Mouse (Mus musculus) limb, embryonic 12.5 days (tissue): ENCODE measurements around the gene Atp8b3. TPM values are rescaled to one million over a fixed set of nuclear protein-coding genes. Genes with fewer than 3 reads are reported as not detected.

Source experiments
- ATAC-seq: fragments of 200-750 bp; cut with Nextera tagmentation; 2 replicates; pipeline ENCODE4 v1.8.0; 2017; ENCODE audit warnings: low read depth, moderate TSS enrichment; ENCODE audit not compliant: insufficient number of reproducible peaks, insufficient read depth, low FRiP score, low TSS enrichment
- H3K27ac ChIP-seq: fragments of 300-500 bp; sonication (generic); 2 replicates; pipeline ENCODE4 v1.5.1; 2016; ENCODE audit warnings: mild to moderate bottlenecking, moderate library complexity
- H3K27me3 ChIP-seq: fragments of 300-500 bp; sonication (generic); 2 replicates; pipeline ENCODE4 v1.6.1; 2016; ENCODE audit warnings: mild to moderate bottlenecking, moderate library complexity
- H3K36me3 ChIP-seq: fragments of 300-500 bp; sonication (generic); 2 replicates; pipeline ENCODE4 v1.6.1; 2016; ENCODE audit warnings: mild to moderate bottlenecking, moderate library complexity
- H3K4me1 ChIP-seq: fragments of 300-500 bp; sonication (generic); replicated peaks from 2 replicates; pipeline ENCODE4 v1.6.1; 2016
- H3K4me2 ChIP-seq: fragments of 300-500 bp; sonication (generic); 2 replicates; pipeline ENCODE4 v1.6.1; 2016; ENCODE audit warnings: mild to moderate bottlenecking, moderate library complexity
- H3K4me3 ChIP-seq: fragments of 300-500 bp; sonication (generic); replicated peaks from 2 replicates; pipeline ENCODE4 v1.5.1; 2016; ENCODE audit warnings: mild to moderate bottlenecking
- H3K9ac ChIP-seq: fragments of 300-500 bp; sonication (generic); replicated peaks from 2 replicates; pipeline ENCODE4 v1.6.1; 2016; ENCODE audit warnings: mild to moderate bottlenecking, moderate library complexity
- H3K9me3 ChIP-seq: fragments of 300-500 bp; sonication (generic); 2 replicates; pipeline ENCODE4 v1.6.1; 2016; ENCODE audit warnings: mild to moderate bottlenecking, moderate library complexity
- WGBS: fragments of 180-500 bp; shearing (Covaris S2); methylation state at CpG from one replicate; pipeline ENCODE4 v1.1.7; 2016; 5-methylcytosine and 5-hydroxymethylcytosine counted together
- polyA plus RNA-seq: library from polyadenylated mRNA; unstranded; fragments of >200 nt; fragmentation: Nextera tagmentation; extraction: Ambion mirVana; gene quantifications from 2 replicates; pipeline ENCODE4 v1.2.1, GENCODE M21; 2016

Atp8b3 gene
- polyA plus RNA-seq, 1 experiment from 2014 or later: 0.50 TPM

DNA sequence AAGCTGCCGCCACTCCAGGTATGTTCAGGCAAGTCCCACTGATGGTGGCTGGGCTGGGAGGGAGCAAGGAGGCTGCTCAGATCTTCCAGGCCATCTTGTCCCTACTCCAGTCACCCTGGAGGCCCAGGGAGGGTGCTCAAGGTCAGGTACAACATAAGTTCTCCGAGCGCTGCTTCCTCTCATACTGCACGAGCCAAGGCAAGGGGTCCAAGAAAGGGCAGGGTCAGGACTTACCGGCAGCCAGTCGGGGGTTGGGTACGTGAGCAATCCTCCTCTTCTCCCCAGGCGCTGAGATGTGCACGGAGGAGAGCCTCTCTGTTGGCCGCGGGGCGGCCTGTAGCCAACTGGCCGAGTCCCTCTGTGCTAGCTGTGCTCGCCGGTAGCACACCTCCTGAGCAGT lies 8.6 kb upstream of the Atp8b3 start:
- H3K36me3 ChIP-seq: peaks cover 84% of the 10 kb centered on the region
- no peaks in the 10 kb centered on the region for H3K9me3 ChIP-seq
- no peak overlapping the region for H3K27ac ChIP-seq
- no peaks in the 10 kb centered on the region for H3K4me1 ChIP-seq
- H3K4me3 ChIP-seq: no peak overlapping the region
- H3K4me2 ChIP-seq: no peak overlapping the region
- no peak for ATAC-seq
- WGBS: 91% methylated on average over 15 of the region's 15 CpGs
- no peak overlapping the region for H3K9ac ChIP-seq
- no peaks in the 10 kb centered on the region for H3K27me3 ChIP-seq

DNA sequence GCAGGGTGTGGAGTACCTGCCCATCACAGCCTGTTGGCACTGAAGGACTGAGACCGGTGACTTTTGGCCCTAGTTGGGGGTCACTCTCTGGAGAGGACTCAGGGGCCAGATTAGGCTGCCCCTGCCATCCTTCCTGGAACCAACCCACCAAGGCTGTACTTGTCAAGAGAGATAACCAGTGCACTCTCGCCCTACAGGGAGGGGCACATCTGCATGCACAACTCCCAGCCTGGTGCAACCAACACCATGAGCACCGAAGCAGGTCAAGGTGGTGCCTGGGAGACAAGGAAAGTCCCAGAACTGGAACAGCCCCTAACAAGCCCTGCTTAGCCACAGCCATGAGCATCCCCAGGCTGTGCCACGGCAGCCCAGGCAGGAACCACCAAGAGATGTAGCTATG lies 8.0 kb upstream of the Atp8b3 start:
- Histone ChIP-seq H3K4me2 (no peak overlapping the region), H3K4me1 (no peaks in the 10 kb centered on the region), H3K9ac (no peak overlapping the region), H3K27me3 (no peaks in the 10 kb centered on the region), H3K36me3 (peaks cover 90% of the 10 kb centered on the region), H3K27ac (no peak overlapping the region), H3K9me3 (no peaks in the 10 kb centered on the region), H3K4me3 (no peak overlapping the region)
- WGBS: 95% methylated on average over 4 of the region's 4 CpGs
- ATAC-seq: no peak

DNA sequence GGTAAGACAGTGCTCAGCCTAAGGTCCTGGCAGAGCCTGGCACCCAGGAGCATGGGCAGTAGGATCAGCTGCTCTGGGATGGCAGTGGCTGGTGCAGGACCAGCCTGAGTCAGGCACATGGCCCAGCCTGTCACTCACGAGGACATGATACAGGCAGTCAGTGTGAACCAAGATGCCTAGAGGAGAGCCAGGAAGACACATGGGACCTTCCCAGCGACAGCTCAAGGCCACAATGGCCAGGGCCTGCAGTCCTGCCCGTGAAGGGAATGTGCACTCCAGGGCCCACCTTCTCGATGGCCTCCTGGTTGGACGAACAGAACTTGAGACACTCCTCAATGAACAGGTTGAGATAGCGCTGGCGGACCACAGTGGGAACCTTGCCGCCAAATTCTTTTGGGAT lies 6.7 kb upstream of the Atp8b3 start:
- H3K9ac ChIP-seq: no peak overlapping the region
- WGBS: 95% methylated on average over 8 of the region's 8 CpGs
- no peak overlapping the region for H3K4me3 ChIP-seq
- no peak overlapping the region for H3K4me2 ChIP-seq
- no peaks in the 10 kb centered on the region for H3K27me3 ChIP-seq
- H3K36me3 ChIP-seq: peaks cover 96% of the 10 kb centered on the region
- no peaks in the 10 kb centered on the region for H3K4me1 ChIP-seq
- H3K27ac ChIP-seq: no peak overlapping the region
- no peak for ATAC-seq
- H3K9me3 ChIP-seq: no peaks in the 10 kb centered on the region

DNA sequence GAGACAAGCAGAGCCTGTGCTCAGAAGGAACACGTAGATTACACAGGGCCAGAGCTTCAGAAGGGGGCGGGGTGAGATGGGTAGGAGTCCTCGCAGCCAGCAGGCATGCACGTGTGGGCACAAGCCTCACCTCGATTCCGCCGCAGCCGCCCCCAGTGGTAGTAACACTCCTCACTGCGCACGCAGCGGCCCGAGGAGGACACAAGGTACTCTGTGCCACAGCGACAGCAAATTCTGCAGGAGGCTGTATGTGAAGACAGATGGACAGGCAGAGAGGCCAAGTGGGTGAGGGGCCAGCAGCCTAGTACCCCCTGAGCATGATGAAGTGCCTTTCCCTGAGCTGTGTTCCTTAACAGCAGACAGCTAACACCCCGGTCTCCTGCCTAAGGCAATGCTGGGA lies 4.9 kb upstream of the Atp8b3 start:
- peaks cover 2% of the 10 kb centered on the region; the same call in 1 of the 2 replicates for H3K4me1 ChIP-seq
- H3K4me2 ChIP-seq: no peak overlapping the region
- peaks cover 5% of the 10 kb centered on the region for H3K27me3 ChIP-seq
- no peak overlapping the region for H3K9ac ChIP-seq
- WGBS: 90% methylated on average over 14 of the region's 14 CpGs
- peaks cover 79% of the 10 kb centered on the region for H3K36me3 ChIP-seq
- H3K27ac ChIP-seq: no peak overlapping the region
- H3K9me3 ChIP-seq: no peaks in the 10 kb centered on the region
- ATAC-seq: no peak
- no peak overlapping the region for H3K4me3 ChIP-seq

DNA sequence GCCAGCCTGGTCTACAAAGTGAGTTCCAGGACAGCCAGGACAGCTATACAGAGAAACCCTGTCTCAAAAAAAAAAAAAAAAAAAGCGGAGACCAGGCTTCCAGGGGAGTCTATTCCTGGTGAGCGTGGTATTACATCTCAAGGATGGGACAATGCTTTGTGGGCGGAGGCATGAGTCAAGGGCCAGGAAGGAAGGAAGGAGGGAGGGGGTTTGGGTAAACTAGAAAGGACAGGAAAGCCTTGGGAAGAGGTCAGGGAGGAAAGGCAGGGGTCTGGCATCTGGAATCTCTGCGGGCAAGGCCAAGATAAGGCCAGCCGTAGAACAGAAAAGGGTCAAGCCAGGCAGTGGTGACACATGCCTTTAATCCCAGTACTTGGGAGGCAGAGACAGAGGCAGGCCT lies 569 bp upstream of the Atp8b3 start:
- Histone ChIP-seq H3K27me3 (peaks cover 47% of the 10 kb centered on the region), H3K36me3 (peaks cover 35% of the 10 kb centered on the region), H3K4me3 (no peak overlapping the region), H3K9ac (no peak overlapping the region), H3K4me2 (no peak overlapping the region), H3K27ac (no peak overlapping the region), H3K9me3 (no peaks in the 10 kb centered on the region), H3K4me1 (peaks cover 10% of the 10 kb centered on the region; the same call in 1 of the 2 replicates)
- WGBS: 49% methylated on average over 5 of the region's 5 CpGs
- no peak for ATAC-seq

DNA sequence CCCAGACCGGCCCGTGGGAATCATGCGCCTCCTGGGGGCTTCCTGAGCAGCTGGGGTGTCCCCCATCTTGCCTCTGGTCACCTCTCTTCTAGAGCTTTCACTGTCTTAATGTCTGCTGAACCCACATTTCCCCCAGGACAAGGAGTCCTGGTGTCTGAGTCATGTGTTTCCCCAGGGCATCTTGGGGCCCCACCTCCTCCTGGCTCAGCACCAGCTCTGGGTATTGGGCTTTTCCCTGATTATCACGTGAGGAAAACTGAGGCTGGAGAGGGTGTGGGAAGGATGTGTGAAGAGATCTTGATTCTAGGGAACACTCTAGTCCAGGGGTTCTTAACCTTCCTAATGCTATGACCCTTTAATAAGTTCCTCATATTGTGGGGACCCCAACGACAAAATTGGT lies 744 bp downstream of the Atp8b3 start:
- Histone ChIP-seq H3K27ac (no peak overlapping the region), H3K4me1 (peaks cover 10% of the 10 kb centered on the region; the same call in 1 of the 2 replicates), H3K36me3 (peaks cover 22% of the 10 kb centered on the region), H3K4me3 (no peak overlapping the region), H3K27me3 (peaks cover 56% of the 10 kb centered on the region), H3K9ac (no peak overlapping the region), H3K4me2 (no peak overlapping the region), H3K9me3 (no peaks in the 10 kb centered on the region)
- 49% methylated on average over 5 of the region's 5 CpGs for WGBS
- no peak for ATAC-seq

DNA sequence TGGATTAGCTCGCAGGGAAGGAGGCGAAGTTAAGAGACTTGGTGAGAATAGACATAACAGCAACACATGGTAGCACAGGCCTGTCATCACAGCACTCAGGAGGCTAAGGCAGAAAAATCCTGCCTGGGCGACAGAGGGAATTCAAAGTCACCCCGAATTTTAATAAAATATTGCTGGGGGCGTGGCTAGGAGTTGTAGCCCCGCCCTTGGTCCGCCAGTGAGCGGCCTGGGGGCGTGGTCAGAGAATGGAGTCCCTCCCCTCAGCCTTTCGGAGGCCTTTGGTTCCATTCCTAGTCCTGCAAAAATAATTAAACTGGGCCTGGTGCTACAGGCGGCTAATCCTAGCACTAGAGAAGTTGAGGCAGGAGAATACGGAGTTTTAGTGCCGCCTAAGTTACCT lies 3.2 kb downstream of the Atp8b3 start:
- Histone ChIP-seq H3K27me3 (peaks cover 56% of the 10 kb centered on the region), H3K4me3 (no peak overlapping the region), H3K4me1 (peaks cover 10% of the 10 kb centered on the region; the same call in 1 of the 2 replicates), H3K9ac (no peak overlapping the region), H3K27ac (no peak overlapping the region), H3K4me2 (0 out of 2 replicates have a peak overlapping the region, but pooled peaks have one; percentile 7), H3K9me3 (no peaks in the 10 kb centered on the region), H3K36me3 (no peaks in the 10 kb centered on the region)
- 7% methylated on average over 13 of the region's 13 CpGs for whole genome bisulfite sequencing
- no peak for ATAC-seq

DNA sequence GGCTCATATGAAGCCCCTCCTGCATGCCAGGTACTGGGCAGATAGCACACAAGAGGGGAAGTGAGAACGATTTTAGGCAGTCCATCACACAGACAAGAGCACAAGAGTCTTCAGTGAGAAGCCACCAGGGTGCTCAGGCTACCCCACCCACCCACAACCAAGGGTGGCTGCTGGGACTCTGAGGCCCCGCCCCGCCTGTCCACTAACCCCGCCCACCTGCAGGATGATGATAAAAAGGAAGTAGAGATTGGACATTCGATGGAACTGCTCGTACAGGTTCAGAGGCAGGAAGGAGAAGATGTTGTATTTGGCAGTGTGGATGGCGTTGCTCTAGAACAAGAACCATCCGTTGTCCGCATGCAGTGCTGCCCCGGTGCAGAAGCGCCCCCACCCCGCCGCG lies 3.9 kb downstream of the Atp8b3 start:
- no peak overlapping the region for H3K9ac ChIP-seq
- H3K27me3 ChIP-seq: peaks cover 56% of the 10 kb centered on the region
- H3K9me3 ChIP-seq: no peaks in the 10 kb centered on the region
- no peak overlapping the region for H3K27ac ChIP-seq
- no peaks in the 10 kb centered on the region for H3K36me3 ChIP-seq
- ATAC-seq: no peak
- 0 out of 2 replicates have a peak overlapping the region, but pooled peaks have one; percentile 7 for H3K4me2 ChIP-seq
- no peak overlapping the region for H3K4me3 ChIP-seq
- H3K4me1 ChIP-seq: peaks cover 10% of the 10 kb centered on the region; the same call in 1 of the 2 replicates
- WGBS: 11% methylated on average over 14 of the region's 14 CpGs

DNA sequence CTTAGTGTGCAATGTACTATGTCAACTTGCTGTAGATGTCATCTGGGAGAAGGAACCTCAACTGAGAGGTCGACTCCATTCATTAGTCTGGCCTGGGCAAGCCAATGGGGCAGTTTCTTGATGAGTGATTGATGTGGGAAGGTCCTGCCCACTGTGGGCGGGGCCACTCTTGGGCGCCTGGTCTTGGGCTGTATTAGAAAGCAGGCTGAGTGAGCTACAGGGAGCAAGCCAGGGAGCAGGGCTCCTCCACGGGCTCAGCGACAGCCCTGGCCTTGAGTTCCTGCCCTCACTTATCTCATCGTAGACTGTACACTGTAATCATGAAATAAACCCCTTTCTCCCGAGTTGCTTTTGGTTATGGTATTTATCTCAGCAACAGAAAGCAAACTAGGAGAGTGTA lies 5.2 kb downstream of the Atp8b3 start:
- no peak for ATAC-seq
- peaks cover 55% of the 10 kb centered on the region for H3K27me3 ChIP-seq
- 16% methylated on average over 7 of the region's 7 CpGs for WGBS

DNA sequence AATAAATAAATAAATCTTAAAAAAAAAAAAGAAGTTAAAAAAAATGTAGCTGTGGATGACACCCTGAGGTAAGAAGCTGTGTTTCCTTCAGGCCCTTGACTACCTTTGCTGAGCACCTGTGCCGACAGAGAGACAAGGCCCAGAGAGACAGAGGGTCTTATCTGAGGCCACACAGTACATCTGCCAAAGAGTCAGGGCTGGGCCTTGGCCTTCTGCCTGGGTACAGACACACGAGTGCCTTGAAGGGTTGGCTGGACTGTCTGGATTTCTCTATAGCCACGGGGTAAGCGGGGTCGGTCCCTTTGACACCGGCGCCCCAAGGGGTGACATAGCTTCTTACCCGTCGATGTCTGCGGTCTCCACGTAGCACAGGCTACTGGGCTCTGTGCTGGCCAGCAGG lies 6.1 kb downstream of the Atp8b3 start:
- 90% methylated on average over 11 of the region's 11 CpGs for WGBS
- H3K36me3 ChIP-seq: no peaks in the 10 kb centered on the region
- H3K9ac ChIP-seq: no peak overlapping the region
- no peak for ATAC-seq
- peaks cover 4% of the 10 kb centered on the region; the same call in 1 of the 2 replicates for H3K4me1 ChIP-seq
- no peak overlapping the region for H3K4me3 ChIP-seq
- H3K9me3 ChIP-seq: no peaks in the 10 kb centered on the region
- no peak overlapping the region for H3K4me2 ChIP-seq
- peaks cover 54% of the 10 kb centered on the region for H3K27me3 ChIP-seq
- no peak overlapping the region for H3K27ac ChIP-seq

More for the DNA sequence above, 5.2 kb downstream of the Atp8b3 start:
- Histone ChIP-seq H3K36me3 (no peaks in the 10 kb centered on the region), H3K4me2 (no peak overlapping the region), H3K4me1 (peaks cover 6% of the 10 kb centered on the region; the same call in 1 of the 2 replicates), H3K9me3 (no peaks in the 10 kb centered on the region), H3K9ac (no peak overlapping the region), H3K4me3 (no peak overlapping the region), H3K27ac (no peak overlapping the region)

DNA sequence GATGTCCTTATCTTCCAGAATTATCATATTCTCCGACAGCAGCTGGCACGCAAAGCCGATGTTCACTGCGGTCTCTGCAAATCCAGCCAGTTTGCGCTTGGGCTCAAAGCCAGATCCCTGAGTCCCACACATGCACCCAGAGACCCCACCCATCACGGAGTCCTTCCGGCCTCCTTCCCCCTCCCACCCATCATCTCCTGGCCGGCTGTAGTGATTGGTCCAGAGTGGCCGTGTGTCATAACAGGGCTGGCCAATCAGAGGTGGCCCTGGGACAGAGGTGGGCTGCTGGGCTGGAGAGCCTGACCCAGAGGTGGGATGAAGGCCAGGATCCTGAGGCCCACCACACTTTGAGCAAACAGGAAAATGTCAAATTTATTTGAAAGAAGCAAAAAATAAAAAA lies 12.8 kb downstream of the Atp8b3 start:
- 20% methylated on average over 9 of the region's 9 CpGs for WGBS
- H3K27ac ChIP-seq: no peak overlapping the region
- no peaks in the 10 kb centered on the region for H3K36me3 ChIP-seq
- H3K4me2 ChIP-seq: peak overlapping the region; percentile 36
- peak; percentile 74 for ATAC-seq
- peaks cover 17% of the 10 kb centered on the region for H3K27me3 ChIP-seq
- peaks cover 5% of the 10 kb centered on the region; the same call in 1 of the 2 replicates for H3K4me1 ChIP-seq
- H3K9me3 ChIP-seq: peaks cover 7% of the 10 kb centered on the region
- no peak overlapping the region for H3K9ac ChIP-seq
- 0 out of 2 replicates have a peak overlapping the region, but pooled peaks have one; percentile 13 for H3K4me3 ChIP-seq

DNA sequence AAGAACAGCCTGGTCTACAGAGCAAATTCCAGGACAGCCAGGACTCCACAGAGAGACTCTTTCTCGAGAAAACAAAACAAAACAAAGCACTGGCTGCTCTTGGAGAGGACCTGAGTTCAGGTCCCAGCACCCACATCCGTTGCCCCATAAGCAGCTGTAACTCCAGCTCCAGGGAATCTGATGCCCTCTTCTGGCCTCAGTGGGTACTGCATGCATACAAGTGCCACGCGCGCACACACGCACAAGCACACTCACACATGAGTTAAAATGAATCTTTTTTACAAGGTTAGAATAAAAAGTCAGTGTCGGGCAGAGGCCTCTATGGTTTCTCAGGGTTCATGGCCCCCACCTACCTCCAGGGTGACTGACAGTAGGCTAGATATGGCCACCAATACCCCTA lies 15.6 kb downstream of the Atp8b3 start:
- 91% methylated on average over 7 of the region's 7 CpGs for WGBS
- ATAC-seq: no peak

More for the DNA sequence above, 15.6 kb downstream of the Atp8b3 start:
- Histone ChIP-seq H3K27me3 (peaks cover 7% of the 10 kb centered on the region; the same call in 1 of the 2 replicates), H3K4me3 (no peak overlapping the region), H3K36me3 (no peaks in the 10 kb centered on the region), H3K4me2 (no peak overlapping the region), H3K4me1 (0 out of 2 replicates have a peak, but pooled peaks cover 5% of the 10 kb centered on the region), H3K27ac (no peak overlapping the region), H3K9ac (no peak overlapping the region), H3K9me3 (peaks cover 7% of the 10 kb centered on the region)
